Mouse (Mus musculus) urinary bladder, postnatal 4 days (tissue): ENCODE measurements around the gene Ndrg2.
"Not testable (repeated sequence)": the region's sequence is repeated elsewhere in the genome, so short reads cannot be mapped to it uniquely, and the experiment has no call there.

ENCODE experiments used
- DNase-seq, 2 experiments: peaks; one replicate each; pipeline ENCODE4 v3.0.0; 2021 to 2022; ENCODE audit warnings: low spot score in 2 of 2

The Ndrg2 gene

DNA sequence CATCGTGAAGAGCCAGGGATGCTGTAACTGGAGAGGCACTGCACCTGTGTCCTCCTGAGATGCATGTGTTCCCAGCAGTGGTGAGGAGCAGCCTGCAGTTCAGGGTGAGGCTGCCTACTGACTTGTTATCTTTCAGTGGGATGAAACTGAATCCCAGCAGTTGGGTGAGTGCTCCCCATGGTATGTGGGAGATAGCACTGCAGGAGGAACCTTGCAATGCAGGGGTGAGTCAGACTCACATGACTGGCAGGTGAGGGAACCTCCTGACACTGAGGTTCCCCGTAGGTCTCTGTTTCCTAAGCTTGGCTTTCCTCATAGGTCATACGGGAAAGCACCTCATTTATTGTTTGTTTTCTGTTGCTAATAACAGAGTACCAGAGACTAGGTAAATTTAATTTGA, 36.4 kb downstream of the Ndrg2 start:
- DNase-seq = no peak

GRCm38 (mm10) chr14:51871741-51872140, 42.2 kb downstream of the Ndrg2 start:
- DNase-seq = no peak

- no peak for DNase-seq
These were observed 43.2 kb downstream of the Ndrg2 start for GRCm38 (mm10) chr14:51870756-51871155.

- not testable (repeated sequence) for DNase-seq
These were observed 50.4 kb downstream of the Ndrg2 start for GRCm38 (mm10) chr14:51863603-51864002.

DNA sequence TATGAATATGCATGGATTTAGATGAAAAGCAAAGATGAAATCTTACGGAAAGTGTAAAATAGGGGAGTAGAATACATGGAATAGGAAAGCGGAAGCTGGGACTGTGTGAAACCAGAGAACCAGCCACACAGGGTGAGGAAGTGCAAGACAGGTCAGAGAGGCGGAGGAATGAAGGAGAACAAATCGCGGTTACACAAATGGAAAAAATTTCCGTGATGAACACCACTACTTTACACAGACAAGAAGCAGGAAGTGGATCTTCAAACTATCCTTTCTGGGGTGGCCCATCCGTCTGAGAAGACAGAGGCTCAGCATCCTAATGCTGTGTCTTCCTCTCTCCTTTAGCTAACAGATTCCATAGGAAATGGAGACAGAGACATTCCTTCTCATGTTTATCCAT, 58.7 kb downstream of the Ndrg2 start:
- not testable (repeated sequence) for DNase-seq
